Mouse (Mus musculus): ENCODE measurements around the gene Ano6. TPM values are rescaled to one million over a fixed set of nuclear protein-coding genes. Genes with fewer than 3 reads are reported as not detected.

The Ano6 gene
- polyA plus RNA-seq, 1 experiment from 2014 or later = 21.4 TPM

GRCm38 (mm10) chr15:95897653-95898052, 107.0 kb downstream of the Ano6 start:
- H3K9ac ChIP-seq = no peak overlapping the region
- H3K4me2 ChIP-seq = no peak overlapping the region
- H3K27ac ChIP-seq = no peak overlapping the region
- 80% methylated on average over 12 of the region's 12 CpGs for WGBS
- H3K4me1 ChIP-seq = peaks cover 6% of the 10 kb centered on the region
- peaks cover 13% of the 10 kb centered on the region; the same call in 1 of the 2 replicates for H3K36me3 ChIP-seq (ENCODE audit: poor library complexity, severe bottlenecking)
- no peak overlapping the region for H3K4me3 ChIP-seq
- no peaks in the 10 kb centered on the region for H3K27me3 ChIP-seq
- ATAC-seq = no peak
- H3K9me3 ChIP-seq (replicated peaks) = no peaks in the 10 kb centered on the region

- WGBS = 99% methylated on average over 6 of the region's 6 CpGs
- ATAC-seq = no peak
- Histone ChIP-seq H3K27me3 (no peaks in the 10 kb centered on the region), H3K36me3 (ENCODE audit: poor library complexity, severe bottlenecking) (peaks cover 13% of the 10 kb centered on the region; the same call in 1 of the 2 replicates), H3K27ac (no peak overlapping the region), H3K9ac (no peak overlapping the region), H3K4me3 (no peak overlapping the region), H3K9me3 (replicated peaks) (no peaks in the 10 kb centered on the region), H3K4me1 (0 out of 2 replicates have a peak, but pooled peaks cover under 1% of the 10 kb centered on the region), H3K4me2 (no peak overlapping the region)
These were observed 107.8 kb downstream of the Ano6 start for GRCm38 (mm10) chr15:95898438-95898837.

- Histone ChIP-seq H3K27me3 (no peaks in the 10 kb centered on the region), H3K4me1 (peaks cover 21% of the 10 kb centered on the region), H3K9ac (no peak overlapping the region), H3K9me3 (replicated peaks) (no peaks in the 10 kb centered on the region), H3K4me2 (no peak overlapping the region), H3K27ac (no peak overlapping the region), H3K36me3 (ENCODE audit: poor library complexity, severe bottlenecking) (no peaks in the 10 kb centered on the region), H3K4me3 (no peak overlapping the region)
- ATAC-seq = no peak
- WGBS = 85% methylated on average over 5 of the region's 5 CpGs
These were observed 111.8 kb downstream of the Ano6 start for GRCm38 (mm10) chr15:95902396-95902795.

- no peak overlapping the region for H3K4me2 ChIP-seq
- no peak for ATAC-seq
- no peaks in the 10 kb centered on the region for H3K27me3 ChIP-seq
- 80% methylated on average over 14 of the region's 14 CpGs for WGBS
- no peaks in the 10 kb centered on the region for H3K9me3 ChIP-seq (replicated peaks)
- H3K36me3 ChIP-seq (ENCODE audit: poor library complexity, severe bottlenecking) = no peaks in the 10 kb centered on the region
- H3K9ac ChIP-seq = no peak overlapping the region
- peaks cover 22% of the 10 kb centered on the region for H3K4me1 ChIP-seq
- no peak overlapping the region for H3K27ac ChIP-seq
- H3K4me3 ChIP-seq = no peak overlapping the region
These were observed 113.6 kb downstream of the Ano6 start for GRCm38 (mm10) chr15:95904247-95904646.

GRCm38 (mm10) chr15:95906017-95906749, 115.5 kb downstream of the Ano6 start:
- Histone ChIP-seq H3K27me3 (no peaks in the 10 kb centered on the region), H3K4me2 (no peak overlapping the region), H3K36me3 (ENCODE audit: poor library complexity, severe bottlenecking) (no peaks in the 10 kb centered on the region), H3K9me3 (replicated peaks) (no peaks in the 10 kb centered on the region), H3K27ac (no peak overlapping the region), H3K4me1 (peaks cover 22% of the 10 kb centered on the region), H3K9ac (no peak overlapping the region), H3K4me3 (no peak overlapping the region)
- no peak for ATAC-seq
- WGBS = 83% methylated on average over 7 of the region's 7 CpGs

- Histone ChIP-seq H3K4me1 (peaks cover 22% of the 10 kb centered on the region), H3K27ac (no peak overlapping the region), H3K9ac (no peak overlapping the region), H3K27me3 (no peaks in the 10 kb centered on the region), H3K4me2 (no peak overlapping the region), H3K36me3 (ENCODE audit: poor library complexity, severe bottlenecking) (no peaks in the 10 kb centered on the region), H3K4me3 (no peak overlapping the region), H3K9me3 (replicated peaks) (no peaks in the 10 kb centered on the region)
- WGBS = 94% methylated on average over 1 of the region's 1 CpGs
- ATAC-seq = no peak
These were observed 116.2 kb downstream of the Ano6 start for GRCm38 (mm10) chr15:95906891-95907290.

- H3K9me3 ChIP-seq (replicated peaks) = no peaks in the 10 kb centered on the region
- H3K4me2 ChIP-seq = no peak overlapping the region
- H3K27ac ChIP-seq = no peak overlapping the region
- no peaks in the 10 kb centered on the region for H3K27me3 ChIP-seq
- 0 out of 2 replicates have a peak, but pooled peaks cover 1% of the 10 kb centered on the region for H3K36me3 ChIP-seq (ENCODE audit: poor library complexity, severe bottlenecking)
- WGBS = 89% methylated on average over 10 of the region's 10 CpGs
- no peak overlapping the region for H3K4me3 ChIP-seq
- ATAC-seq = no peak
- H3K9ac ChIP-seq = no peak overlapping the region
- H3K4me1 ChIP-seq = peaks cover 22% of the 10 kb centered on the region
These were observed 116.7 kb downstream of the Ano6 start for GRCm38 (mm10) chr15:95907337-95907736.

GRCm38 (mm10) chr15:95907909-95908308, 117.3 kb downstream of the Ano6 start:
- no peak overlapping the region for H3K27ac ChIP-seq
- no peaks in the 10 kb centered on the region for H3K9me3 ChIP-seq (replicated peaks)
- no peak overlapping the region for H3K9ac ChIP-seq
- no peak overlapping the region for H3K4me3 ChIP-seq
- peaks cover 22% of the 10 kb centered on the region for H3K4me1 ChIP-seq
- ATAC-seq = no peak
- H3K36me3 ChIP-seq (ENCODE audit: poor library complexity, severe bottlenecking) = 0 out of 2 replicates have a peak, but pooled peaks cover 3% of the 10 kb centered on the region
- 97% methylated on average over 1 of the region's 1 CpGs for WGBS
- H3K4me2 ChIP-seq = no peak overlapping the region
- no peaks in the 10 kb centered on the region for H3K27me3 ChIP-seq

GRCm38 (mm10) chr15:95910099-95910780, 119.6 kb downstream of the Ano6 start:
- no peak for ATAC-seq
- Histone ChIP-seq H3K9me3 (replicated peaks) (no peaks in the 10 kb centered on the region), H3K9ac (no peak overlapping the region), H3K36me3 (ENCODE audit: poor library complexity, severe bottlenecking) (peaks cover 10% of the 10 kb centered on the region; the same call in 1 of the 2 replicates), H3K4me3 (no peak overlapping the region), H3K27ac (no peak overlapping the region), H3K4me1 (peaks cover 9% of the 10 kb centered on the region; the same call in 1 of the 2 replicates), H3K27me3 (no peaks in the 10 kb centered on the region), H3K4me2 (no peak overlapping the region)
- WGBS = 65% methylated on average over 3 of the region's 3 CpGs

GRCm38 (mm10) chr15:95914963-95915362, 124.3 kb downstream of the Ano6 start:
- ATAC-seq = no peak
- Histone ChIP-seq H3K9me3 (replicated peaks) (no peaks in the 10 kb centered on the region), H3K4me1 (peaks cover 5% of the 10 kb centered on the region; the same call in 1 of the 2 replicates), H3K9ac (no peak overlapping the region), H3K36me3 (ENCODE audit: poor library complexity, severe bottlenecking) (peaks cover 13% of the 10 kb centered on the region), H3K4me2 (no peak overlapping the region), H3K4me3 (no peak overlapping the region), H3K27me3 (no peaks in the 10 kb centered on the region), H3K27ac (no peak overlapping the region)
- WGBS = 87% methylated on average over 3 of the region's 3 CpGs

- Histone ChIP-seq H3K4me1 (peaks cover 7% of the 10 kb centered on the region; the same call in 1 of the 2 replicates), H3K9ac (no peak overlapping the region), H3K9me3 (replicated peaks) (no peaks in the 10 kb centered on the region), H3K36me3 (ENCODE audit: poor library complexity, severe bottlenecking) (peaks cover 13% of the 10 kb centered on the region), H3K4me3 (no peak overlapping the region), H3K27me3 (no peaks in the 10 kb centered on the region), H3K27ac (no peak overlapping the region), H3K4me2 (no peak overlapping the region)
- WGBS = 94% methylated on average over 3 of the region's 3 CpGs
- ATAC-seq = no peak
These were observed 124.8 kb downstream of the Ano6 start for GRCm38 (mm10) chr15:95915477-95915876.

GRCm38 (mm10) chr15:95917330-95917729, 126.7 kb downstream of the Ano6 start:
- Histone ChIP-seq H3K4me2 (no peak overlapping the region), H3K36me3 (ENCODE audit: poor library complexity, severe bottlenecking) (peaks cover 21% of the 10 kb centered on the region), H3K27ac (no peak overlapping the region), H3K9ac (no peak overlapping the region), H3K9me3 (replicated peaks) (no peaks in the 10 kb centered on the region), H3K4me3 (no peak overlapping the region), H3K4me1 (peaks cover 7% of the 10 kb centered on the region; the same call in 1 of the 2 replicates), H3K27me3 (no peaks in the 10 kb centered on the region)
- ATAC-seq = no peak
- WGBS = 84% methylated on average over 3 of the region's 3 CpGs

Measured in forebrain, embryonic 13.5 days (tissue).